Mouse (Mus musculus) cerebellum, postnatal 14 days (tissue): ENCODE results near the gene F3.
"Not testable (repeated sequence)": the region's sequence is repeated elsewhere in the genome, so short reads cannot be mapped to it uniquely, and the experiment has no call there.

Experiments
- DNase-seq, 2 experiments: peaks; one replicate each; pipeline ENCODE4 v3.0.0; 2021; ENCODE audit warnings: mixed read lengths in 2 of 2

Gene F3

GRCm38 (mm10) chr3:121739489-121740213, 16.3 kb downstream of the F3 start:
- no peak for DNase-seq

DNA sequence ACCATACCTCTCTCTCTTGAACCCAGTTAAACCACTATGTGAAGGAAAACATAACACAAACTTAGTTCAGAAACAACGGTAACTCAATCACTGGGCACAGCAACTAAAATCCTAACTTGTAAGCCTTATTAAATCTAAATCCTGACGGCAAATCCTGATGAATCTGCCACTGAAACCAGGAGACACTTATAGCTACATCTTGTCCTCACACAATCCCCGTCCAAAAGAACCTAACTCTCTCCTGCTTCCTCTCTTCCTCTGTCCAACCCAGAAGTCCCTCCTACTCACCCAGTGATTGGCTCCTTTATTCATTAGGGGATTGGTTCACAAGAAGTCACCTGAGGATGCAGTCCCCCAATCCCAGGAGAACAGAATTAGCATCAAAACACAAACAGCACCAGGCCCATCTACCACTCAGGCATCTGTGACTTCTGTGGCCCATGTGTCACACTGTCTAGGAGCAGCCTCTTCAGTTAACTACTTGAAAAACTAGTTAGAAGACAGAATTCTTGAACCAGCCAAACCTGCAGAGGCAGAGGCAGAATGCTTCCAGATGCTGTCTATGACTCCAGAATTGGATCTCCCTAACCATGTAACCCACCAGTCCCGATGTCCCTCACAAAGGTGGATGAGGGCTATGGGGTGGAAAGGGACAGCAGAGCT, 18.0 kb downstream of the F3 start:
- not testable (repeated sequence) for DNase-seq

DNA sequence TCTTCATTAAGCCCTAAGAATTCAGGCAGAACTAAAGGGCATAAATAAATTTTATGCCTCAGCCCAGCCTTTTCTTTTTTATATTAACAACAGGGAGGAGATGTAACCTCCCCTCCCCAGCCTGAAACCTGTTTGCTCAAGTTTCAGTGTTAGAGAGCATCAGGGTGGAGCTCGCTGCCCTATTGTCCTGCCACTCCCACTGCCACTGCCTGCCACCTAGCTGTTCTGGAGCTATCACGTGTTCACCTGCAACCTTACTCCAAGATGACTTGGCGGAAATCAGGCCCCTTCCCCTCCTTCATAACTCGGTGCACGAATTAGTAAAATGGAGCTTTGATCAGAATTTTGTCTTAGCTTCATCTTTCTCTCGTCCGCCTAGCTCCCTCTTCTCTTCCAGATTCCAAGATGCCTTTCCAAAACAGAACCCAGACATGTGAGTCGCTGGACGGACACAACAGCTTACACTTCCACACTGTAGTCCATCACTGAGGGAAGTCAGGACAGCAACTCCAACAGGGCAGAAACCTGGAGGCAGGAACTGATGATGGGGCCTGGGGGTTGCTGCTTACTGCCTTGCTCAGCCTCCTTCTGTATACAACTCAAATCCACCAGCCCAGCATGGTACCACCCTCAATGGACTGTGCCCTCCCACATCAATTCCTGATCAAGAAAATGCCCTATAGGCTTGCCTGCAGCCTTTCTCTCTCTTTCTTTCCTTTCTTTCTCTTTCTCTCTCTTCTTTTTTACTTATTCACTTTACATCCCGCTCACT, 31.2 kb downstream of the F3 start:
- DNase-seq: not testable (repeated sequence)

GRCm38 (mm10) chr3:121755152-121755551, 31.8 kb downstream of the F3 start:
- peak in 1 of 2 experiments; percentile 20 for DNase-seq

DNA sequence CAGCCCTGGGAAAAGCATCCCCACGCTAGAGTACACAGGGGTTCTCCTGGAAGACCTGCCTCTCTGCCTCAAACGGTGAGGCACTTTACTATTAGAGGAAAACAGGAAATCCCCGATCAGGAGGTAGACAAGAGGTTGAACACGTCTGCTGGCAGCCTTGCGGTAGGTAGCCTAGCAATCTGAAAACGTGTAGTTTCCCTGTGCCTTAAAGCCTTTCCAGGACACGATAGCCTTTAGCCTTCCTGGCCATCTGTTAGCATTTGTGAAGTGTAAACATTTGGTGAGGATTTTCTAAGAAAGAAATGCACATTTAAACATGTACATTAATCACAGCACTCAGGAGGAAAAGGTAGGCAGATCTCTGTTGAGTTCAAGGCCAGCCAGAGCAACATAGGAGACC, 35.0 kb downstream of the F3 start:
- no peak for DNase-seq

GRCm38 (mm10) chr3:121762056-121762852, 38.9 kb downstream of the F3 start:
- peak; percentile 30 to 46 for DNase-seq

GRCm38 (mm10) chr3:121766048-121766447, 42.7 kb downstream of the F3 start:
- DNase-seq: no peak

GRCm38 (mm10) chr3:121766818-121767217, 43.5 kb downstream of the F3 start:
- DNase-seq: no peak

DNA sequence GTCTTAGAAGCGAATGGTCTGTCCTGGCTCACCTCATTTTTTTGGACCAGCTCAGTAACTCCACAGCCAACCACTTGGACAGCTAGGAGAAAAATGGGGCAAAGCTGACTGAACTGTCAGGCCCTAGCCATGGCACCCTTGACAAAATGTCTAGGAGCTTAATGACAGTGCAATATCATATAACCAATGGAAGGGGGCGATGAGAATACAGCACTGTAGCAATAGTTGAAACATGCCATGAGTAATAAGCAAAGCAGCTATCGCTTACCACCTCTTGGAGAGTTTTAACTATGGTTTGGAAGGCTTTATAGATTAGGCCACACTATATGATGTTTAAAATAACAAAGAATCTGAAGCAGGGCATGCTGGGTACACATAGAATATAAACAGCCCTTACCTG, 45.4 kb downstream of the F3 start:
- DNase-seq: no peak

DNA sequence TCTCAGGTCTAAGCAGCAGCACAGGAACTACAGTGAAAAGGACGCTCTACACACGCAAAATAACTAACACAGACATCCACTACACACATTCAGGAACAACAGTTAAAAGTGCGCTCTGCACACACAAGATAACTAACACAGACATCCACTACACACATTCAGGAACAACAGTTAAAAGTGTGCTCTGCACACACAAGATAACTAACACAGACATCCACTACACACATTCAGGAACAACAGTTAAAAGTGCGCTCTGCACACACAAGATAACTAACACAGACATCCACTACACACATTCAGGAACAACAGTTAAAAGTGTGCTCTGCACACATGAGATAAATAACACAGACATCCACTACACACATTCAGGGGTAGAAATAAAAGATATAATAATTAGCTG, 50.0 kb downstream of the F3 start:
- DNase-seq: not testable (repeated sequence)

DNA sequence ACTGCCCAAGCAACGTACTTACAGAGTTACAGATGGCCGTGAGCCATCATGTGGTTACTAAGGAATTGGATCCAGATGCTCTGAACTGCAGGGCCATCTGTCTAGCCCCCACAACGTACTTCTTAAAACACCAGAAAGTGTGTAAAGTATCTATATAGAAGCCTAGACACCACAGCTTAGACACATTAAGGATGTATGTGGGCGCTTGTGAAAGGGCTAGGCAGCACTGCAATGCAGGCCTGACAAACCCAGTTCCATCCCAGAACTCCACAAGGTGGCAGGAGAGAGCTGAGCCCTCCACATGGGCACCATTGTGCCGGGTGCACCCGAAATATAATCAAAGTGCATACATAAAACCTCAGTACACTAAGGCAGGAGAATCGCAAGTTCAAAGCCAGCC, 54.6 kb downstream of the F3 start:
- DNase-seq: peak; percentile 68 to 75

DNA sequence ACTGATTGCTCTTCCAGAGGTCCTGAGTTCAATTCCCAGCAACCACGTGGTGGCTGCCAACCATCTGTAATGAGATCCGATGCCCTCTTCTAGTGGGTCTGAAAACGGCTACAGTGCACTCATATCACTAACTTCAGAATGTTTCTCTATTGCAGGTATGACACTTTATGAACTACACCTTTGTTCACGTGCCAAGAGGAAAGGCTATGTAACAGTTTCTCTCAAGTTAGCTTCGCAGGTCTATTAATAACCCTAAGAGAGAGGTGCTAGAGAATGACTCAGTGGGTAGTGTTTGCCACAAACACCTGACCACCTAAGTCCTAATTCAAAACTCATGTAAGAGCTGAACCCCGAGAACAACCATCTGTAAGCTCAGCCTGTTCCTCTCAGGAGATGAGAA, 59.7 kb downstream of the F3 start:
- DNase-seq: no peak
